Mouse (Mus musculus) lung, adult 2 months (tissue): ENCODE data around the gene Hist1h3a.

Source experiments
- CTCF ChIP-seq: fragments of 200-500 bp; IDR thresholded peaks from 2 replicates; pipeline ENCODE4 v1.5.1; 2011; ENCODE audit warnings: mild to moderate bottlenecking, low read length, control low read depth; ENCODE audit not compliant: insufficient read depth
- POLR2A ChIP-seq: fragments of 200-500 bp; IDR thresholded peaks from 2 replicates; pipeline ENCODE4 v1.6.1; 2011; ENCODE audit warnings: low read depth, mild to moderate bottlenecking, control low read depth, low read length, borderline replicate concordance; ENCODE audit errors: extremely low read depth

DNA sequence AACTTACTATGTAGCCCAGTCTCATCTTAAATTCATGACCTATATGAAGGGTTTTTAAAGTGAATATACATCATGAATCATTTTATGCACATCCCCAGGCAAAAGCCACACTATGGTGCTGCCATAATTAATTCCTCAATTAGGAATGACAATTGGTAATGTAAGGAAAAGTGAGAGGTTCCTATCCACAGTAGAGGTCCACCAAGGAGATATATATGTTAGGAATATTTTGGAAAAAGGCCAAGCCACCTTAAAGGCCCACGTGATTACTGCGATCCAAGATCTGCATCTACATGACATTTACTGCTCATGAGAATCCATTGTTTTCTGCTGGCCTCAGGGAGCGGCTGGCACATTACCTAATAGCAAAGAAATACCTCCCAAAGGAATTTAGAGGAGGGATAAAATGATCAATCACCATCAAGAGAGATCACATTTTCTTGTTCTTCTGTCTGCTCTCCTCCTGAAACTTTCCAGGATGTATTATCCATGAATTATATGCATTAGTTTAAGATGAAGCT lies 2.9 kb downstream of the Hist1h3a start:
- TF ChIP-seq POLR2A (no peak), CTCF (no peak)
